Mouse (Mus musculus): ENCODE results near the gene Vamp5. TPM values are rescaled to one million over a fixed set of nuclear protein-coding genes. Genes with fewer than 3 reads are reported as not detected.

Gene Vamp5
- total and polyA plus RNA-seq, 3 experiments, result 0.50 to 2.5 (median 0.90) TPM

DNA sequence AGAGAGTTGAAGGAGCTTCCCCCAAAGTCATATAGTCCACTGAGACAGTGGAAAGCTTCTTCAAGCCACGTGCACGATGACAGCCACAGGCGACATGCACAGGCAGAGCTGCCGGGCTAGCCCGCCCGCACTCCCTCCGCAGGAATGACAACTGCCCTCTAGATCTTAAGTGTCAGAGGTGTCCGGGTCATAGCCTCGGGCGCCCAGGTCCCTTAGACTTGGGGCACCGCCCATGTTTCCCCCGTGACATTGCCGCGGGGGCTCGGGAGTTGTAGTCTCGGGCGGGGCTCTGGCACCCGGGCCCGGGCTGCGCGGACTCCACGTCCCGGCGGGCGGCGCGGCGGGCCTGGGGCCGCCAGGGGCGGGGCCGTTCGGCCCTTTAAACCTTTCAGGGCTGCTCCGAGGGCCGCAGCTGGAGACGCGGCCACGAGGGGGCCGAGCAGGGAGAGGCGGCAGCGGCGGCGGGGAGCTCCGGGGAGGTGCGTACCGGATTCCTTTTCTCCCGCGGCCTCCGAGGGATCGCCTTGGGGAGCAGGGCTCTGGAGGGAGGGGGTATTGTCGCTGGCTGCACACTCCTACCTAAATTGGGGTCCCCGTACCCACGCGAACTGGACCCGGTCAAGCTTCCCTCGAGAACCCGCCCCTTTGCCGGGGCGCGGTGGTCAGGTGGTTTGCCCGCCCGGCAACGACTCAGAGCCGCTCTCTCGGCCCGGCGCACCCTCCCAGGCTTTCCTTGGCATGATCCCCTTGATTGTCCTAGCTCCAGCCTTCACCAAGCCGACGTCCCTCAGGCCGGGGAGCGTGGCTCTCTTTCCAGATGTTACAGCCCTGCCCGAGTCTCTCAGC lies 25.0 kb downstream of the Vamp5 start, which contains the start of gene Tmem150a:
Tmem150a (plus strand) TSS at position 382 of the 846 bp plus-strand sequence.
- Histone ChIP-seq H3K9me3 (replicated peaks; ENCODE audit: low read length) (peaks cover 7% of the 10 kb centered on the region), H3K4me3 (replicated peaks in 1 of 3; ENCODE audit: low read depth in 2 of 3, low read length in 2 of 3, poor library complexity in 1 of 3) (no peak within 1 kb of the TSS), H3K27ac (ENCODE audit: insufficient read depth, low read depth) (no peak within 1 kb of the TSS), H3K36me3 (replicated peaks in 1 of 2; ENCODE audit: control insufficient read depth in 1 of 2, insufficient read depth in 1 of 2, low read length in 1 of 2) (peaks cover 47 to 90% of the 10 kb centered on the region in 2 experiments), H3K27me3 (replicated peaks) (no peaks in the 10 kb centered on the region), H3K79me2 (replicated peaks; ENCODE audit: control insufficient read depth, extremely low read depth, insufficient read depth, poor library complexity, severe bottlenecking) (peaks cover 4% of the 10 kb centered on the region; the same call in 1 of the 2 replicates), H3K9ac (ENCODE audit: insufficient read depth, low read depth) (no peak within 1 kb of the TSS), H3K4me2 (ENCODE audit: insufficient read depth, low read depth, poor library complexity, severe bottlenecking) (no peak within 1 kb of the TSS), H3K4me1 (ENCODE audit: control insufficient read depth in 1 of 2, insufficient read depth in 2 of 2) (peaks cover 3 to 31% of the 10 kb centered on the region in 2 experiments; a peak in 3 of 4 replicates)
- TF ChIP-seq MAX (IDR thresholded peaks at IDR 0.05; ENCODE audit: low read length) (no peak), ZNF384 (IDR thresholded peaks at IDR 0.05; ENCODE audit: low read depth, low read length) (no peak), KAT2A (IDR thresholded peaks at IDR 0.05; ENCODE audit: insufficient replicate concordance, low read length) (no peak), CHD2 (IDR thresholded peaks at IDR 0.05; ENCODE audit: low read length) (no peak), JUND (conservative IDR thresholded peaks at IDR 0.05; ENCODE audit: low read depth, low read length) (no peak), USF1 (IDR thresholded peaks at IDR 0.05; ENCODE audit: low read depth, low read length) (no peak)
- dilution Hi-C loops (cut with MboI; ENCODE audit: extremely low pct_ligation_motif_present, extremely low pct_unique_long_range_greater_than_20kb, low sequenced_read_pairs) (no loop called here), in situ Hi-C loops (cut with MboI; ENCODE audit: low pct_ligation_motif_present, low pct_unique_long_range_greater_than_20kb, low sequenced_read_pairs) (no loop called here)
- DNase-seq (ENCODE audit: extremely low read depth), result no peak

DNA sequence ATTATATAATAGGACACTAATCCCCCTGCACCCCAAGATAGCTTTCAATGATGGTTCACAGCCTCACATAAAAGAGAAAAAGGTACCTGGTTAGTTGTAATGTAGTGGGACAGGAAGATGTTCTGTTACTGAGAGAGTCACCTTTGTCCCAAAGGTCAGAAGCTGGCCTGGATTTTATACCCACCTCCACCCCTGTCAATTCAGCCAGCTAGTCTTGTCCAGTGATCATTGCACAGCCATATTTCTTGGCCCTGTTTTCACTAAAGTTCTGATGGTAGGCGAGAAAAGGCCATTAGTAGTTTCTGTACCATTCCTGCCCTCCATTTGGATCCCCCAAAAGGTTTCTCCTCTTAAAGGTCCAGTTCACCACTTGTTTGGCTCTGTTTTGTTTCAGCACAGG lies 26.2 kb downstream of the Vamp5 start:
- no peak for TF ChIP-seq IRF4 (IDR thresholded peaks at IDR 0.05; ENCODE audit: low read depth, low read length)
- dilution Hi-C loops (cut with MboI; ENCODE audit: extremely low pct_ligation_motif_present, extremely low pct_unique_long_range_greater_than_20kb, low sequenced_read_pairs), result no loop called here

DNA sequence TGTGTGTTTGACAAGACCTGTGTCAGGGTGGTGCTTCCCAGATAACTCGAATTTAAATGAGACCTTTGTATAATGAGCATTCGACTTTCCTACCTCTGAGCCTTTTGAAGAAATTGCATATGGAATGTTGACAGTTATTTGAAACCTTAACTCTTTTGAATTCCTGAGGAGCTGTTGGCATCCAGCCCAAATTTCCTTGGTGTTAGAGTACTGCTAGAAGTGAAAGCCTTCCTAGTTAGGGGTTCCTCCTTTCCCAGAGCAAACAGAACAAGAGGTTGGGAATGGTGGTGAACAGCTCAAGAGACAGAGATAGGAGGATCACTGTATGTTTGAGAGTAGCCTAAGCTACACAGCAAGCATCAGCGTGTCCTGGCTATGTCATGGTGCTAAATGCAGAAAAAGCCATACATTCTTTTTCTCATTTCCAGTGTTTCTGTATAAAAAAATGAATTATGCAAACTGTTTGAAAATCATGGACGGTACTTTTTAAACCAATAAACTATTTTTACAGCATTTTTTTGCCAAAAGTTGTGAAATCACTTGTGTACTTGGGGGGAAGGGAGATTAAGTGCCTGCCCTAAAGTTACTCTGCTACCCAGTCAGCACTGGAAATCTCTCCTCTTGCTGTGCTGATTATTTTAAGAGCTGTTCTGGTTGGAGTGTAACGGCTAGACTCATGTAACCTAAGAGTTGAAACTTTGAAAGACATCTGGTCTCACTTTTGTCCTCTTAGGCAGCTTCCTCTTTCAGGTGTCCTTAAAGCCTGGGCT lies 27.4 kb downstream of the Vamp5 start:
- Histone ChIP-seq H3K9ac (ENCODE audit: insufficient read depth, low read depth) (no peak overlapping the region), H3K79me2 (replicated peaks; ENCODE audit: control insufficient read depth, extremely low read depth, insufficient read depth, poor library complexity, severe bottlenecking) (peaks cover 15% of the 10 kb centered on the region), H3K9me3 (replicated peaks; ENCODE audit: low read length) (peaks cover 7% of the 10 kb centered on the region), H3K36me3 (replicated peaks in 1 of 2; ENCODE audit: control insufficient read depth in 1 of 2, insufficient read depth in 1 of 2, low read length in 1 of 2) (peaks cover 40 to 86% of the 10 kb centered on the region in 2 experiments), H3K27ac (ENCODE audit: insufficient read depth, low read depth) (no peak overlapping the region), H3K4me1 (ENCODE audit: control insufficient read depth in 1 of 2, insufficient read depth in 2 of 2) (peaks cover 12 to 54% of the 10 kb centered on the region in 2 experiments; a peak in 3 of 4 replicates), H3K4me2 (ENCODE audit: insufficient read depth, low read depth, poor library complexity, severe bottlenecking) (no peak overlapping the region), H3K4me3 (replicated peaks in 1 of 3; ENCODE audit: low read depth in 2 of 3, low read length in 2 of 3, poor library complexity in 1 of 3) (no peak overlapping the region), H3K27me3 (replicated peaks) (no peaks in the 10 kb centered on the region)
- DNase-seq (ENCODE audit: extremely low read depth), result peak; percentile 18
- in situ Hi-C loops (cut with MboI; ENCODE audit: low pct_ligation_motif_present, low pct_unique_long_range_greater_than_20kb, low sequenced_read_pairs) (no loop called here), dilution Hi-C loops (cut with MboI; ENCODE audit: extremely low pct_ligation_motif_present, extremely low pct_unique_long_range_greater_than_20kb, low sequenced_read_pairs) (no loop called here)
- TF ChIP-seq EP300 (IDR thresholded peaks at IDR 0.05; ENCODE audit: low read length) (0 out of 2 replicates have a peak, but pooled peaks have one; percentile 23), MAZ (IDR thresholded peaks at IDR 0.05; ENCODE audit: low read depth, low read length) (no peak)

More for the DNA sequence above, 26.2 kb downstream of the Vamp5 start:
- Histone ChIP-seq H3K9me3 (replicated peaks; ENCODE audit: low read length) (peaks cover 7% of the 10 kb centered on the region), H3K27ac (ENCODE audit: insufficient read depth, low read depth) (no peak overlapping the region), H3K27me3 (replicated peaks) (no peaks in the 10 kb centered on the region), H3K4me3 (replicated peaks in 1 of 3; ENCODE audit: low read depth in 2 of 3, low read length in 2 of 3, poor library complexity in 1 of 3) (no peak overlapping the region), H3K4me1 (ENCODE audit: control insufficient read depth in 1 of 2, insufficient read depth in 2 of 2) (peaks cover 3 to 42% of the 10 kb centered on the region in 2 experiments; a peak in 3 of 4 replicates), H3K79me2 (replicated peaks; ENCODE audit: control insufficient read depth, extremely low read depth, insufficient read depth, poor library complexity, severe bottlenecking) (peaks cover 4% of the 10 kb centered on the region; the same call in 1 of the 2 replicates), H3K36me3 (replicated peaks in 1 of 2; ENCODE audit: control insufficient read depth in 1 of 2, insufficient read depth in 1 of 2, low read length in 1 of 2) (peaks cover 45 to 90% of the 10 kb centered on the region in 2 experiments), H3K4me2 (ENCODE audit: insufficient read depth, low read depth, poor library complexity, severe bottlenecking) (no peak overlapping the region), H3K9ac (ENCODE audit: insufficient read depth, low read depth) (no peak overlapping the region)
- in situ Hi-C loops (cut with MboI; ENCODE audit: low pct_ligation_motif_present, low pct_unique_long_range_greater_than_20kb, low sequenced_read_pairs), result no loop called here
- no peak for DNase-seq (ENCODE audit: extremely low read depth)
